Mouse (Mus musculus) G1E (cell line): ENCODE measurements at regions not wholly inside any gene's neighbourhood (a gene's known extent, or its start where the extent isn't known, plus 50 kb on each side); places are given as distances from the start of the nearest gene placed in this dataset.

Experiments used
- CTCF ChIP-seq: IDR thresholded peaks from 2 replicates; pipeline ENCODE4 v1.5.1; 2012; ENCODE audit warnings: low read depth, low read length, inconsistent platforms, mixed read lengths
- GATA1 ChIP-seq: IDR thresholded peaks from 2 replicates; pipeline ENCODE4 v1.6.1; 2012; ENCODE audit warnings: borderline replicate concordance, low read length, inconsistent platforms, mixed read lengths
- GATA2 ChIP-seq: IDR thresholded peaks from 2 replicates; pipeline ENCODE4 v1.6.1; 2012; ENCODE audit warnings: low read depth, low read length, inconsistent platforms, borderline replicate concordance
- POLR2AphosphoS5 ChIP-seq: IDR thresholded peaks from 2 replicates; pipeline ENCODE4 v1.6.1; 2012; ENCODE audit warnings: low read depth, low read length, inconsistent platforms; ENCODE audit not compliant: insufficient replicate concordance
- TAL1 ChIP-seq: conservative IDR thresholded peaks from 2 replicates; pipeline ENCODE4 v1.6.1; 2012; ENCODE audit warnings: low read depth, low read length, inconsistent platforms, mixed read lengths

DNA sequence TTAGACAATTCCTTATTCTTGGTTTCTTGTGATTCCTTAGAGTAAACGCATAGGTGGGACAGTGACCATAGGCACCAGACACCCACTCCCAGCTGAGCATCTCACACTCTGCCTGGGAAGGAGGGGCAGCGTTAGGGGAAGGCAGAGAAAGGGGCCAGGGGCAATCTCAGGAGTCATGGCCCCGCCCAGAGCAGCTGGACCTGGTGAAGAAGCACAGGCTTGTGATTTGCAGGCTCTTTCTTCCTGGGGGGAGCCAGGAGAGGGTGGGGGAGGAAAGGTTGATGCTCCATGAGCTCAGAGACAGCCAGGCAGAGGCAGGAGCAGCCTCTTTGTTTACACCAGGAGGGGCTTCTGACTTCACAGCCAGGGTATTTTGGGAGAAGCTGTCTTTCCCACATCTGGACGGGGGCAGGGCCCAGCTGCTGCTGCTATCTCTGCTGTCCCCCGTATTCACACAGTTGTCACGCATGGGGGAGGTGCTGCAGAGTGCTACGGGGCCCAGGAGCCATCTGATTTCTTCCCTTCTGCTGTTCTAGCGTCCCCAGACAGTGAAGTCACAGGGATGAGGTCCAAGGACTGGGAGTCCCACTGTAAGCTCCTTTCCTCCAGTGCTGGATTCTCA, 157.2 kb downstream of the Mn1 start:
- TF ChIP-seq CTCF (no peak), GATA1 (no peak), GATA2 (no peak), TAL1 (no peak), POLR2AphosphoS5 (no peak)
